Mouse (Mus musculus) lung, adult 2 months (tissue): ENCODE results near the gene Dntt.

Experiments
- CTCF ChIP-seq: fragments of 200-500 bp; IDR thresholded peaks from 2 replicates; pipeline ENCODE4 v1.5.1; 2011; ENCODE audit warnings: mild to moderate bottlenecking, low read length, control low read depth; ENCODE audit not compliant: insufficient read depth
- POLR2A ChIP-seq: fragments of 200-500 bp; IDR thresholded peaks from 2 replicates; pipeline ENCODE4 v1.6.1; 2011; ENCODE audit warnings: low read depth, mild to moderate bottlenecking, control low read depth, low read length, borderline replicate concordance; ENCODE audit errors: extremely low read depth

- no peak for TF ChIP-seq POLR2A
- no peak for TF ChIP-seq CTCF
These were observed 35.7 kb upstream of the Dntt start for GRCm38 (mm10) chr19:40993356-40993755.
